Mouse (Mus musculus) brain, embryonic 14.5 days (tissue): ENCODE results near the gene Gm17571.

Experiments used
- CTCF ChIP-seq: fragments of 200-500 bp; IDR thresholded peaks from 2 replicates; pipeline ENCODE4 v1.5.1; 2012; ENCODE audit warnings: inconsistent platforms, mild to moderate bottlenecking, moderate library complexity, borderline replicate concordance; ENCODE audit not compliant: insufficient read depth, insufficient read length; ENCODE audit errors: extremely low read depth
- POLR2A ChIP-seq: fragments of 200-500 bp; IDR thresholded peaks from 2 replicates; pipeline ENCODE4 v1.6.1; 2012; ENCODE audit warnings: mild to moderate bottlenecking, inconsistent platforms, borderline replicate concordance; ENCODE audit not compliant: poor library complexity, insufficient read depth, insufficient read length, severe bottlenecking; ENCODE audit errors: extremely low read depth

DNA sequence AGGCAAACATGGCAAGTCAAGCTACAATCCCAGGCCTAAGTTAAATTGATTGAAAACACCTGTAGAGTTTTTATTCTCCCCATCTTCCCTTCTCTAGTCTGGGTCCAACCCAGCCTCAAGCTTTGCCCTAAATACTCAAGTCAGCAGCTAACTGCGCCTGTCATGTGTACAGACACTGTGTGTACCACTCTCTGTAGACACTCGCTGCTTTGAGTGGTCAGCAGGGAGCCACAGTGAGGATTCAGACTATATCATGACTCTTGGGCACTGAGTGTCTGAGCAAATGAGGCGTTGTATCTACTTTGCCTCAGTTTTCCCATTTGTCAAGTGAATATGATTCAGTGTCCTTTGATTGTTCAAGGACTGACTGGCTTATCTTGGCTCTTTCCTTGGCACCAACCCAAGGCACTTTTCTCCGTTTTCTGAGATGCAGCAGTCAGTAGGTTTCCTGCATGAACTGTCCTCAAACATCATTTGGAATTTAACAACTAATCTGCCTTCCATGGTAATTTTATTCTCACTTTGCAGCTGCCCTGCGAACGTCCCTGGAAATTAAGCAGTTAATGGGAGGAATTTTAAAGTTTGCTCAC lies 13.0 kb downstream of the Gm17571 start:
- TF ChIP-seq CTCF (no peak), POLR2A (no peak)
